Mouse (Mus musculus) midbrain, embryonic 16.5 days (tissue): ENCODE measurements at regions not wholly inside any gene's neighbourhood (a gene's known extent, or its start where the extent isn't known, plus 50 kb on each side); places are given as distances from the start of the nearest gene placed in this dataset.

Experiments used
- ATAC-seq: fragments of 200-750 bp; cut with Nextera tagmentation; 2 replicates; pipeline ENCODE4 v1.8.0; 2017; ENCODE audit warnings: moderate TSS enrichment
- H3K27ac ChIP-seq: fragments of 300-500 bp; sonication (generic); 2 replicates; pipeline ENCODE4 v1.5.1; 2014; ENCODE audit warnings: mild to moderate bottlenecking, low read length, mixed read lengths
- H3K27me3 ChIP-seq: fragments of 300-500 bp; sonication (generic); 2 replicates; pipeline ENCODE4 v1.6.1; 2014; ENCODE audit warnings: low read depth, low read length, mixed read lengths; ENCODE audit not compliant: control insufficient read depth, insufficient read depth
- H3K36me3 ChIP-seq: fragments of 300-500 bp; sonication (generic); 2 replicates; pipeline ENCODE4 v1.6.1; 2014; ENCODE audit warnings: mild to moderate bottlenecking, low read length, moderate library complexity, mixed read lengths; ENCODE audit not compliant: control insufficient read depth, insufficient read depth
- H3K4me1 ChIP-seq: fragments of 300-500 bp; sonication (generic); 2 replicates; pipeline ENCODE4 v1.6.1; 2014; ENCODE audit warnings: mild to moderate bottlenecking, low read length, mixed read lengths; ENCODE audit not compliant: control insufficient read depth, insufficient read depth
- H3K4me2 ChIP-seq: fragments of 300-500 bp; sonication (generic); 2 replicates; pipeline ENCODE4 v1.6.1; 2014; ENCODE audit warnings: mild to moderate bottlenecking, low read length, mixed read lengths
- H3K4me3 ChIP-seq: fragments of 300-500 bp; sonication (generic); 2 replicates; pipeline ENCODE4 v1.5.1; 2014; ENCODE audit warnings: low read depth, mild to moderate bottlenecking, low read length, moderate library complexity, mixed read lengths
- H3K9ac ChIP-seq: fragments of 300-500 bp; sonication (generic); 2 replicates; pipeline ENCODE4 v1.6.1; 2014; ENCODE audit warnings: low read depth, low read length, mixed read lengths
- H3K9me3 ChIP-seq: fragments of 300-500 bp; sonication (generic); replicated peaks from 2 replicates; pipeline ENCODE4 v1.6.1; 2014; ENCODE audit warnings: mild to moderate bottlenecking, low read length, mixed read lengths; ENCODE audit not compliant: control insufficient read depth, poor library complexity, severe bottlenecking
- WGBS: fragments of 180-500 bp; shearing (Covaris S2); extraction: QIAGEN DNeasy Blood & Tissue Kit; methylation state at CpG from one replicate; pipeline ENCODE4 v1.1.7; 2014; 5-methylcytosine and 5-hydroxymethylcytosine counted together

- no peaks in the 10 kb centered on the region for H3K9me3 ChIP-seq
- H3K27ac ChIP-seq = peak overlapping the region; percentile 60
- 10% methylated on average over 9 of the region's 9 CpGs for WGBS
- no peak overlapping the region for H3K9ac ChIP-seq
- H3K4me3 ChIP-seq = no peak overlapping the region
- H3K4me1 ChIP-seq = peaks cover 7% of the 10 kb centered on the region
- no peaks in the 10 kb centered on the region for H3K27me3 ChIP-seq
- H3K4me2 ChIP-seq = no peak overlapping the region
- H3K36me3 ChIP-seq = no peaks in the 10 kb centered on the region
- ATAC-seq = peak; percentile 76; the same call in 1 of the 2 replicates
These were observed 700.6 kb upstream of the Tmpo start for GRCm38 (mm10) chr10:91881521-91882228.

GRCm38 (mm10) chr10:91875450-91875849, 694.3 kb upstream of the Tmpo start:
- Histone ChIP-seq H3K4me2 (no peak overlapping the region), H3K4me3 (no peak overlapping the region), H3K27me3 (no peaks in the 10 kb centered on the region), H3K9me3 (no peaks in the 10 kb centered on the region), H3K9ac (no peak overlapping the region), H3K27ac (no peak overlapping the region), H3K36me3 (no peaks in the 10 kb centered on the region), H3K4me1 (no peaks in the 10 kb centered on the region)
- no peak for ATAC-seq
- 88% methylated on average over 3 of the region's 3 CpGs for WGBS

- no peak overlapping the region for H3K9ac ChIP-seq
- no peak overlapping the region for H3K4me3 ChIP-seq
- no peak for ATAC-seq
- H3K9me3 ChIP-seq = no peaks in the 10 kb centered on the region
- H3K27me3 ChIP-seq = no peaks in the 10 kb centered on the region
- H3K27ac ChIP-seq = no peak overlapping the region
- no peaks in the 10 kb centered on the region for H3K36me3 ChIP-seq
- no peaks in the 10 kb centered on the region for H3K4me1 ChIP-seq
- no peak overlapping the region for H3K4me2 ChIP-seq
- WGBS = 61% methylated on average over 4 of the region's 4 CpGs
These were observed 690.1 kb upstream of the Tmpo start for GRCm38 (mm10) chr10:91871244-91871643.

- Histone ChIP-seq H3K27me3 (no peaks in the 10 kb centered on the region), H3K4me1 (no peaks in the 10 kb centered on the region), H3K36me3 (no peaks in the 10 kb centered on the region), H3K4me3 (no peak overlapping the region), H3K4me2 (no peak overlapping the region), H3K27ac (no peak overlapping the region), H3K9me3 (no peaks in the 10 kb centered on the region), H3K9ac (no peak overlapping the region)
- WGBS = 37% methylated on average over 6 of the region's 6 CpGs
- ATAC-seq = no peak
These were observed 677.8 kb upstream of the Tmpo start for GRCm38 (mm10) chr10:91858711-91859595.

GRCm38 (mm10) chr10:91827074-91827473, 646.0 kb upstream of the Tmpo start:
- 24% methylated on average over 3 of the region's 3 CpGs for WGBS
- H3K27ac ChIP-seq = no peak overlapping the region
- no peak overlapping the region for H3K4me3 ChIP-seq
- no peaks in the 10 kb centered on the region; the same call in 1 of the 2 replicates for H3K4me1 ChIP-seq
- no peak for ATAC-seq
- no peaks in the 10 kb centered on the region for H3K36me3 ChIP-seq
- H3K4me2 ChIP-seq = no peak overlapping the region
- H3K9ac ChIP-seq = no peak overlapping the region
- no peaks in the 10 kb centered on the region for H3K27me3 ChIP-seq
- H3K9me3 ChIP-seq = no peaks in the 10 kb centered on the region

- Histone ChIP-seq H3K27me3 (no peaks in the 10 kb centered on the region), H3K27ac (no peak overlapping the region), H3K4me1 (no peaks in the 10 kb centered on the region; the same call in 1 of the 2 replicates), H3K9ac (no peak overlapping the region), H3K4me2 (no peak overlapping the region), H3K9me3 (no peaks in the 10 kb centered on the region), H3K36me3 (no peaks in the 10 kb centered on the region), H3K4me3 (no peak overlapping the region)
- WGBS = 94% methylated on average over 5 of the region's 5 CpGs
- no peak for ATAC-seq
These were observed 642.4 kb upstream of the Tmpo start for GRCm38 (mm10) chr10:91823499-91823898.

- ATAC-seq = no peak
- no peaks in the 10 kb centered on the region for H3K4me1 ChIP-seq
- no peak overlapping the region for H3K4me3 ChIP-seq
- no peaks in the 10 kb centered on the region for H3K9me3 ChIP-seq
- no peaks in the 10 kb centered on the region for H3K27me3 ChIP-seq
- 96% methylated on average over 3 of the region's 3 CpGs for WGBS
- H3K27ac ChIP-seq = no peak overlapping the region
- no peak overlapping the region for H3K4me2 ChIP-seq
- H3K9ac ChIP-seq = no peak overlapping the region
- H3K36me3 ChIP-seq = no peaks in the 10 kb centered on the region
These were observed 623.8 kb upstream of the Tmpo start for GRCm38 (mm10) chr10:91804870-91805269.
